Mouse (Mus musculus) midbrain, embryonic 12.5 days (tissue): ENCODE measurements around the gene Gpm6b. TPM values are rescaled to one million over a fixed set of nuclear protein-coding genes. Genes with fewer than 3 reads are reported as not detected.

ENCODE experiments used
- ATAC-seq: fragments of 200-750 bp; cut with Nextera tagmentation; 2 replicates; pipeline ENCODE4 v1.8.0; 2017; ENCODE audit warnings: low read depth, moderate TSS enrichment, moderate library complexity; ENCODE audit not compliant: low FRiP score
- H3K27ac ChIP-seq: fragments of 300-500 bp; sonication (generic); replicated peaks from 2 replicates; pipeline ENCODE4 v1.5.1; 2016; ENCODE audit warnings: mild to moderate bottlenecking
- H3K27me3 ChIP-seq: fragments of 300-500 bp; sonication (generic); 2 replicates; pipeline ENCODE4 v1.6.1; 2016; ENCODE audit warnings: mild to moderate bottlenecking
- H3K36me3 ChIP-seq: fragments of 300-500 bp; sonication (generic); 2 replicates; pipeline ENCODE4 v1.6.1; 2016
- H3K4me1 ChIP-seq: fragments of 300-500 bp; sonication (generic); 2 replicates; pipeline ENCODE4 v1.6.1; 2016
- H3K4me2 ChIP-seq: fragments of 300-500 bp; sonication (generic); replicated peaks from 2 replicates; pipeline ENCODE4 v1.6.1; 2016; ENCODE audit warnings: mild to moderate bottlenecking, moderate library complexity
- H3K4me3 ChIP-seq: fragments of 300-500 bp; sonication (generic); 2 replicates; pipeline ENCODE4 v1.5.1; 2016; ENCODE audit warnings: mild to moderate bottlenecking
- H3K9ac ChIP-seq: fragments of 300-500 bp; sonication (generic); replicated peaks from 2 replicates; pipeline ENCODE4 v1.6.1; 2016; ENCODE audit warnings: mild to moderate bottlenecking, moderate library complexity
- H3K9me3 ChIP-seq: fragments of 300-500 bp; sonication (generic); 2 replicates; pipeline ENCODE4 v1.6.1; 2016; ENCODE audit warnings: mild to moderate bottlenecking
- WGBS: fragments of 180-500 bp; shearing (Covaris S2); methylation state at CpG from one replicate; pipeline ENCODE4 v1.1.7; 2016; 5-methylcytosine and 5-hydroxymethylcytosine counted together
- polyA plus RNA-seq: library from polyadenylated mRNA; unstranded; fragments of >200 nt; fragmentation: Nextera tagmentation; extraction: Ambion mirVana; gene quantifications from 2 replicates; pipeline ENCODE4 v1.2.1, GENCODE M21; 2016

The Gpm6b gene
- polyA plus RNA-seq, result 196 and 209 TPM in 2 replicates

- no peak within 1 kb of the TSS for H3K27ac ChIP-seq
- peak within 1 kb of the TSS; percentile 66 for H3K9ac ChIP-seq
- H3K27me3 ChIP-seq, result peaks cover 48% of the 10 kb centered on the region
- peak within 1 kb of the TSS; percentile 61 for H3K4me3 ChIP-seq
- ATAC-seq, result peak; percentile 95
- H3K4me1 ChIP-seq, result no peaks in the 10 kb centered on the region
- no peaks in the 10 kb centered on the region for H3K9me3 ChIP-seq
- 20% methylated on average over 63 of the region's 63 CpGs for WGBS
- H3K36me3 ChIP-seq, result no peaks in the 10 kb centered on the region
- H3K4me2 ChIP-seq, result peak within 1 kb of the TSS; percentile 87
Measured at GRCm38 (mm10) chrX:166238831-166239460, at the start of gene Gpm6b. Gene Gpm6b, plus strand, starts transcription at chrX:166238911.

- H3K9me3 ChIP-seq, result no peaks in the 10 kb centered on the region
- no peak overlapping the region for H3K4me2 ChIP-seq
- no peak for ATAC-seq
- H3K27me3 ChIP-seq, result peaks cover 8% of the 10 kb centered on the region
- H3K36me3 ChIP-seq, result no peaks in the 10 kb centered on the region
- no peaks in the 10 kb centered on the region for H3K4me1 ChIP-seq
- no peak overlapping the region for H3K4me3 ChIP-seq
- no peak overlapping the region for H3K9ac ChIP-seq
- no peak overlapping the region for H3K27ac ChIP-seq
Measured at GRCm38 (mm10) chrX:166196327-166196726, 42.4 kb upstream of the Gpm6b start.

GRCm38 (mm10) chrX:166198266-166198665, 40.4 kb upstream of the Gpm6b start:
- Histone ChIP-seq H3K9ac (no peak overlapping the region), H3K9me3 (no peaks in the 10 kb centered on the region), H3K27me3 (peaks cover 8% of the 10 kb centered on the region), H3K36me3 (no peaks in the 10 kb centered on the region), H3K4me1 (no peaks in the 10 kb centered on the region), H3K27ac (no peak overlapping the region), H3K4me3 (no peak overlapping the region), H3K4me2 (no peak overlapping the region)
- ATAC-seq, result no peak
- WGBS, result 84% methylated on average over 2 of the region's 2 CpGs

- Histone ChIP-seq H3K4me3 (no peak overlapping the region), H3K27ac (no peak overlapping the region), H3K27me3 (peaks cover 8% of the 10 kb centered on the region), H3K4me2 (no peak overlapping the region), H3K9ac (no peak overlapping the region), H3K36me3 (no peaks in the 10 kb centered on the region), H3K9me3 (no peaks in the 10 kb centered on the region), H3K4me1 (no peaks in the 10 kb centered on the region)
- ATAC-seq, result no peak
Measured at GRCm38 (mm10) chrX:166199812-166200211, 38.9 kb upstream of the Gpm6b start.

GRCm38 (mm10) chrX:166214576-166214975, 24.1 kb upstream of the Gpm6b start:
- Histone ChIP-seq H3K4me3 (no peak overlapping the region), H3K4me2 (no peak overlapping the region), H3K9ac (no peak overlapping the region), H3K27ac (no peak overlapping the region), H3K27me3 (peaks cover 61% of the 10 kb centered on the region), H3K36me3 (no peaks in the 10 kb centered on the region), H3K9me3 (no peaks in the 10 kb centered on the region), H3K4me1 (no peaks in the 10 kb centered on the region)
- no peak for ATAC-seq
- 62% methylated on average over 2 of the region's 2 CpGs for WGBS

GRCm38 (mm10) chrX:166216248-166216647, 22.5 kb upstream of the Gpm6b start:
- Histone ChIP-seq H3K9me3 (no peaks in the 10 kb centered on the region), H3K27ac (no peak overlapping the region), H3K36me3 (no peaks in the 10 kb centered on the region), H3K9ac (no peak overlapping the region), H3K4me3 (no peak overlapping the region), H3K27me3 (peaks cover 56% of the 10 kb centered on the region), H3K4me1 (no peaks in the 10 kb centered on the region), H3K4me2 (no peak overlapping the region)
- no peak for ATAC-seq
- 73% methylated on average over 6 of the region's 6 CpGs for WGBS

- peaks cover 54% of the 10 kb centered on the region for H3K27me3 ChIP-seq
- H3K36me3 ChIP-seq, result no peaks in the 10 kb centered on the region
- no peaks in the 10 kb centered on the region for H3K4me1 ChIP-seq
- 88% methylated on average over 8 of the region's 8 CpGs for WGBS
- no peak overlapping the region for H3K4me3 ChIP-seq
- no peak overlapping the region for H3K4me2 ChIP-seq
- H3K9ac ChIP-seq, result no peak overlapping the region
- no peak overlapping the region for H3K27ac ChIP-seq
- ATAC-seq, result no peak
- H3K9me3 ChIP-seq, result no peaks in the 10 kb centered on the region
Measured at GRCm38 (mm10) chrX:166216720-166217119, 22.0 kb upstream of the Gpm6b start.

GRCm38 (mm10) chrX:166219331-166219730, 19.4 kb upstream of the Gpm6b start:
- no peak overlapping the region for H3K9ac ChIP-seq
- 71% methylated on average over 5 of the region's 5 CpGs for WGBS
- H3K27me3 ChIP-seq, result peaks cover 35% of the 10 kb centered on the region
- H3K36me3 ChIP-seq, result no peaks in the 10 kb centered on the region
- no peak overlapping the region for H3K4me3 ChIP-seq
- H3K27ac ChIP-seq, result no peak overlapping the region
- H3K9me3 ChIP-seq, result no peaks in the 10 kb centered on the region
- no peak for ATAC-seq
- no peaks in the 10 kb centered on the region for H3K4me1 ChIP-seq
- no peak overlapping the region for H3K4me2 ChIP-seq

GRCm38 (mm10) chrX:166226856-166227255, 11.9 kb upstream of the Gpm6b start:
- Histone ChIP-seq H3K9me3 (no peaks in the 10 kb centered on the region), H3K9ac (no peak overlapping the region), H3K4me3 (no peak overlapping the region), H3K36me3 (no peaks in the 10 kb centered on the region), H3K4me1 (no peaks in the 10 kb centered on the region), H3K27ac (no peak overlapping the region), H3K4me2 (no peak overlapping the region), H3K27me3 (peaks cover 27% of the 10 kb centered on the region; the same call in 1 of the 2 replicates)
- ATAC-seq, result no peak
- 76% methylated on average over 5 of the region's 5 CpGs for WGBS

GRCm38 (mm10) chrX:166229750-166230149, 9.0 kb upstream of the Gpm6b start:
- 79% methylated on average over 3 of the region's 3 CpGs for WGBS
- ATAC-seq, result no peak

GRCm38 (mm10) chrX:166230515-166231267, 8.0 kb upstream of the Gpm6b start:
- Histone ChIP-seq H3K9me3 (no peaks in the 10 kb centered on the region), H3K9ac (no peak overlapping the region), H3K4me1 (no peaks in the 10 kb centered on the region), H3K4me2 (no peak overlapping the region), H3K27me3 (peaks cover 27% of the 10 kb centered on the region; the same call in 1 of the 2 replicates), H3K27ac (no peak overlapping the region), H3K36me3 (no peaks in the 10 kb centered on the region), H3K4me3 (no peak overlapping the region)
- ATAC-seq, result no peak
- WGBS, result 88% methylated on average over 6 of the region's 6 CpGs

More at GRCm38 (mm10) chrX:166229750-166230149, 9.0 kb upstream of the Gpm6b start:
- H3K4me3 ChIP-seq, result no peak overlapping the region
- H3K27me3 ChIP-seq, result peaks cover 35% of the 10 kb centered on the region; the same call in 1 of the 2 replicates
- H3K36me3 ChIP-seq, result no peaks in the 10 kb centered on the region
- H3K4me1 ChIP-seq, result no peaks in the 10 kb centered on the region
- H3K27ac ChIP-seq, result no peak overlapping the region
- no peaks in the 10 kb centered on the region for H3K9me3 ChIP-seq
- no peak overlapping the region for H3K9ac ChIP-seq
- no peak overlapping the region for H3K4me2 ChIP-seq

- ATAC-seq, result no peak
- WGBS, result 46% methylated on average over 2 of the region's 2 CpGs
- Histone ChIP-seq H3K36me3 (no peaks in the 10 kb centered on the region), H3K27ac (no peak overlapping the region), H3K4me1 (no peaks in the 10 kb centered on the region), H3K27me3 (peaks cover 47% of the 10 kb centered on the region), H3K9me3 (no peaks in the 10 kb centered on the region), H3K9ac (no peak overlapping the region), H3K4me3 (no peak overlapping the region), H3K4me2 (no peak overlapping the region)
Measured at GRCm38 (mm10) chrX:166236131-166236530, 2.6 kb upstream of the Gpm6b start.
